Mouse (Mus musculus) intestine, embryonic 14.5 days (tissue): ENCODE measurements at regions not wholly inside any gene's neighbourhood (a gene's known extent, or its start where the extent isn't known, plus 50 kb on each side); places are given as distances from the start of the nearest gene placed in this dataset.

Experiments used
- ATAC-seq: fragments of 200-750 bp; cut with Nextera tagmentation; replicated peaks from 2 replicates; pipeline ENCODE4 v1.8.0; 2017; ENCODE audit warnings: low read depth, moderate number of reproducible peaks, moderate TSS enrichment, moderate library complexity; ENCODE audit not compliant: low FRiP score, low TSS enrichment
- DNase-seq: peaks from one replicate; pipeline ENCODE4 v3.0.0-alpha.2; 2018; ENCODE audit warnings: low spot score
- H3K27ac ChIP-seq: fragments of 300-500 bp; sonication (generic); 2 replicates; pipeline ENCODE4 v1.5.1; 2014; ENCODE audit warnings: low read depth, mild to moderate bottlenecking, control low read depth
- H3K27me3 ChIP-seq: fragments of 300-500 bp; sonication (generic); replicated peaks from 2 replicates; pipeline ENCODE4 v1.6.1; 2014; ENCODE audit warnings: low read length, control low read depth; ENCODE audit not compliant: control insufficient read depth, insufficient read depth
- H3K36me3 ChIP-seq: fragments of 300-500 bp; sonication (generic); 2 replicates; pipeline ENCODE4 v1.6.1; 2014; ENCODE audit warnings: low read length, control low read depth; ENCODE audit not compliant: control insufficient read depth, insufficient read depth
- H3K4me1 ChIP-seq: fragments of 300-500 bp; sonication (generic); replicated peaks from 2 replicates; pipeline ENCODE4 v1.6.1; 2014; ENCODE audit warnings: low read length, control low read depth, mixed read lengths; ENCODE audit not compliant: control insufficient read depth, insufficient read depth
- H3K4me2 ChIP-seq: fragments of 300-500 bp; sonication (generic); 2 replicates; pipeline ENCODE4 v1.6.1; 2014; ENCODE audit warnings: low read length
- H3K4me3 ChIP-seq: fragments of 300-500 bp; sonication (generic); 2 replicates; pipeline ENCODE4 v1.5.1; 2014; ENCODE audit warnings: low read depth, low read length, control low read depth, mixed read lengths
- H3K9ac ChIP-seq: fragments of 300-500 bp; sonication (generic); 2 replicates; pipeline ENCODE4 v1.6.1; 2014; ENCODE audit warnings: mild to moderate bottlenecking, low read length
- H3K9me3 ChIP-seq: fragments of 300-500 bp; sonication (generic); 2 replicates; pipeline ENCODE4 v1.6.1; 2016; ENCODE audit warnings: low read length, control low read depth; ENCODE audit not compliant: control insufficient read depth
- WGBS: fragments of 180-500 bp; shearing (Covaris S2); extraction: QIAGEN DNeasy Blood & Tissue Kit; methylation state at CpG from one replicate; pipeline ENCODE4 v1.1.7; 2014; 5-methylcytosine and 5-hydroxymethylcytosine counted together

DNA sequence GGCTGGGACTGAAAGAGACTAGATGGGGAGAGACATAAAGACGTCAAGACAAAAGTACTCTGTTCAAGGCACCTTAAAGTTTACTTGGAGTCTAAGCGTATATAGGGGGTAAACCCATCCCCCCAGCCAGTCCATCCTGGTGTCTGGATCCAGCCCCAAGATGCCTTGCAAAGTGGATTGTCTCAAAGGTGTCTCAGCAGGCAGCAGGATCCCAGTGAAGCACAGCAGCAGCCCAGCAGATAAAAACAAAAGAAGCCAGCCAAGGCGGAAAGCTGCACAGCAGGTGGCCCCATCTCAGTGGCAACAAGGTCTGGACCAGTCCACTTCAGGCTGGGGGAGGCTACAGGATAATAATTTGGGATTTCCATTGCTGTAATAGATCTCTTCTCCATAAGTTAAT, 72.0 kb upstream of the Col5a2 start:
- no peak overlapping the region for H3K27ac ChIP-seq
- DNase-seq = no peak
- ATAC-seq = no peak
- WGBS = 52% methylated on average over 3 of the region's 3 CpGs
- H3K36me3 ChIP-seq = no peaks in the 10 kb centered on the region
- no peaks in the 10 kb centered on the region for H3K27me3 ChIP-seq
- no peak overlapping the region for H3K4me3 ChIP-seq
- no peak overlapping the region for H3K4me2 ChIP-seq
- H3K9me3 ChIP-seq = no peaks in the 10 kb centered on the region
- no peaks in the 10 kb centered on the region for H3K4me1 ChIP-seq
- no peak overlapping the region for H3K9ac ChIP-seq

DNA sequence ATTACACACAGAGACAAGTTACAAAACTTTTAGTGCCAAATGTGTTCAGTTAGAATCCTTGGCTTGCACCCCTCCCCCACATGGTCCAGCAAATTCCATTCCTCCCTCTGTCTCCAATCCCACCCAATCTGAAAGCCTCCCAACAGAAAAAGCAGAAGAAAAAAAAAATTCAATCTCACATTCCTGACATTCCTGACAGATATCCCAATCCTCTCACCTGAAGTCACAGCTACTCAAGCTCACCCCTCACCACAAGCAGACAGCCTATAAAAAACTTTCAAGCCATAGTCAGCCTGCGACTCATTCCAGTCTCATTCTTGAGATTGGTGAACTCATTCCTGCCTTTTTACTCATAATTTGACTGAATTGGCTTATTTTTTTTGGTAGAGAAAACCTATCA, 77.4 kb upstream of the Col5a2 start:
- Histone ChIP-seq H3K9ac (no peak overlapping the region), H3K4me3 (no peak overlapping the region), H3K9me3 (no peaks in the 10 kb centered on the region), H3K36me3 (no peaks in the 10 kb centered on the region), H3K27me3 (no peaks in the 10 kb centered on the region), H3K4me2 (no peak overlapping the region), H3K27ac (no peak overlapping the region), H3K4me1 (no peaks in the 10 kb centered on the region)
- DNase-seq = no peak
- no peak for ATAC-seq
- 76% methylated on average over 1 of the region's 1 CpGs for WGBS

DNA sequence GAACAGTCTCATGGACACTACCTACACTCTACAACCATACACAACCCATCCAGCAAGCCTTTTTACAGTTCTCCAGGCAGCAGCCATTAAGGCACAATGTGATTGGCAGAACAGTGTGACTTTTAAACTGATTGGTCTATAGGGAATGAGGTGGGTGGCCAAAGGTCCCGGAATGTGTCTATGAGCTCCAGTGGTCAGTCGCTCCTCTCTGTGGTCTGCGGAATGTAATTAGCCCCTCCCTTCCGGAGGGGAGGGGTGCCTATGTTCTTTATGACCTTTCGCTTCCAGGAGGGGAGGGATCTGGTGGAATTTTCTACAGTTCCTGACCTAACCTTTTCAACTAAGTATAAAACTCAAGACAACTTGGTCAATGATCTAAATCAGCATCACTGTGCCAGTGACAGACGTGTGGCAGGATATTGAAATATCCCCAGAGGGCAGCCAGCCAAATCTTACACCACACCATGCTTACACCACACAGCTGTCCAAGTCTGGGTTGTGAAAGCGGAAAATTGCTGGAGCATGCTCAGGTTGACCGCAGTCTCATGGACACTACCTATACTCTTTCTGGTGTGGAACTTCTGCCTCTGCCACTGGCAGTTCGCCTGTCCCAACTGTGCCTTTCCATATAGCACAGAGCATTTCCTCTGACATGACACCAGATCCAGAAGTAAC, 84.4 kb upstream of the Col5a2 start:
- H3K4me1 ChIP-seq = no peaks in the 10 kb centered on the region
- H3K27me3 ChIP-seq = no peaks in the 10 kb centered on the region
- no peak overlapping the region for H3K9ac ChIP-seq
- no peak for DNase-seq
- no peaks in the 10 kb centered on the region for H3K36me3 ChIP-seq
- no peak for ATAC-seq
- H3K27ac ChIP-seq = no peak overlapping the region
- no peaks in the 10 kb centered on the region for H3K9me3 ChIP-seq
- H3K4me3 ChIP-seq = no peak overlapping the region
- no peak overlapping the region for H3K4me2 ChIP-seq
- 74% methylated on average over 9 of the region's 9 CpGs for WGBS

DNA sequence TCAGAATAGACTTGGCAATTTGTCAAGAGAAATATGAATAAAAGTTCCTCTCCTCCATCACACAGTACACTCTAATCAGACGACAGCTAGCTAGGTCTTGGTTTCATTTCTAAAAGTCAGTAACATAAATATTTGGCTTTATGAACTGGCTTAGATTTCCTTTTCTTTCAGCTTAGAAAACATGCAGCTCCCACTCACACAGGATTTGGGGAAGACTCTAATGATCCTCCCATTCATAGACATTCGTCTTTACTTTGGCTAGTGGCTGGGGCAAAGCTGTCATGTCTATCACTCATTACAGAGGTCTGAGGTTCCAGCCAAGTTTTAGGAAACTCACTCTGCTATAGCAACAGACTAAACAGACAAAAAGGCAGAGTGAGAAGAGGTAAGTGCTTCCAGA, 94.2 kb upstream of the Col5a2 start:
- H3K9ac ChIP-seq = no peak overlapping the region

DNA sequence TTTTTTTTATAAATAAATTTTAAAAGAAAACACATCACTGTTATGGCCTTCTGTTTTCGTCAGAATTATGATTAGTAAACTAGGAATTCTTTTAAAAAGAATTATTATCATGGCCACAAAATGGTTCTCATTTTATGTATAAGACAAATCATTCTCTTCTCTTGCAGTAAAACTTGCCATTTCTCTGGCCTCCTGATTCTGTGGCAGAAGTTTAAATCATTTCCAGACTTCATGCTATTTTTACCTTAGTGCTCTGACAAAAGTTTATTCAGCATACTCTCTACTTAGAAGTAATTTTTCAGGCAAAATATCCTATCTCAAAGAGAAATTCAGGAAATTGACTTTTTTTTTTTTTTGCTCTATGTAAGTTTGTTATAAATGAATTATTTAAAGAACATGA, 96.3 kb upstream of the Col5a2 start:
- no peaks in the 10 kb centered on the region for H3K4me1 ChIP-seq
- no peak for ATAC-seq
- no peak overlapping the region for H3K9ac ChIP-seq
- WGBS = 42% methylated on average over 1 of the region's 1 CpGs
- no peaks in the 10 kb centered on the region for H3K9me3 ChIP-seq
- H3K27ac ChIP-seq = no peak overlapping the region
- DNase-seq = no peak
- no peaks in the 10 kb centered on the region for H3K27me3 ChIP-seq
- H3K4me2 ChIP-seq = no peak overlapping the region
- H3K4me3 ChIP-seq = no peak overlapping the region
- H3K36me3 ChIP-seq = no peaks in the 10 kb centered on the region

More for the DNA sequence above, 94.2 kb upstream of the Col5a2 start:
- Histone ChIP-seq H3K4me2 (no peak overlapping the region), H3K4me3 (no peak overlapping the region), H3K27ac (no peak overlapping the region), H3K36me3 (no peaks in the 10 kb centered on the region), H3K27me3 (no peaks in the 10 kb centered on the region), H3K9me3 (no peaks in the 10 kb centered on the region), H3K4me1 (no peaks in the 10 kb centered on the region)
- no peak for DNase-seq
- ATAC-seq = no peak
- WGBS = 20% methylated on average over 2 of the region's 2 CpGs

DNA sequence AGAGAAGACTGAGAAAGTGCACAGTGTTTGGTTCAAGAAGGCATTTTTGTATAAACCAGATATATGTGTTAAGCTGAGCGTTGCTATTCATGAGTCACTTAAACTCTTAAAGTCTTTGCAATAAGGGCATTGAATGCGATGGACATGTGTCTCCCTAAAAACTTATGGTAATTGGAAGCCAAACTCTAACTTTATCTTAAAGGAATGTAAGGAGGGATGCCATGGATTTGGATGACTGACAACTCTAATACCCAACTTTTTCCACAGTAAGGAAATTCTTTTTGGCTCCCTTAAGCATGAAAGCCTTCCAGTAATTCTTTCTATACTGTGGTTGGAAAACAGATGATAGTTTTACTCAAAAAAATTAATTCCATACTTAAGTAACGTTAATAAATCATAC, 96.9 kb upstream of the Col5a2 start:
- Histone ChIP-seq H3K9ac (no peak overlapping the region), H3K27me3 (no peaks in the 10 kb centered on the region), H3K9me3 (no peaks in the 10 kb centered on the region), H3K27ac (no peak overlapping the region), H3K4me3 (no peak overlapping the region), H3K4me1 (no peaks in the 10 kb centered on the region), H3K4me2 (no peak overlapping the region), H3K36me3 (no peaks in the 10 kb centered on the region)
- 69% methylated on average over 3 of the region's 3 CpGs for WGBS
- ATAC-seq (no peak), DNase-seq (no peak)

DNA sequence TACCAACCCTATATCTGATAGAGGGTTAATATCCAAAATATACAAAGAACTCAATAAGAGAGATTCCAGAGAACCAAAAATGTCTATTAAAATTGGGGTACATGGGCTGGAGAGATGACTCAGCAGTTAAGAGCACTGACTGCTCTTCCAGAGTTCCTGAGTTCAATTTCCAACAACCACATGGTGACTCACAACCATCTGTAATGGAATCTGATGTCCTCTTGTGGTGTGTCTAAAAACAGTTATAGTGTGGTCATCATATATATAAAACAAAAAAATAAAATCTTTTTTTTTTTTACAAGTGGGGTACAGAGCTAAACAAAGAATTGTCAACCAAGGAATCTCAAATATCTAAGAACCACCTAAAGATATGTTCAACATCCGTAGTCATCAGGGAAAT, 102.5 kb upstream of the Col5a2 start:
- Histone ChIP-seq H3K36me3 (no peaks in the 10 kb centered on the region), H3K27me3 (no peaks in the 10 kb centered on the region), H3K27ac (no peak overlapping the region), H3K9me3 (no peaks in the 10 kb centered on the region), H3K4me1 (no peaks in the 10 kb centered on the region), H3K9ac (no peak overlapping the region), H3K4me2 (no peak overlapping the region), H3K4me3 (no peak overlapping the region)
- WGBS = 77% methylated on average over 1 of the region's 1 CpGs
- no peak for DNase-seq
- no peak for ATAC-seq

DNA sequence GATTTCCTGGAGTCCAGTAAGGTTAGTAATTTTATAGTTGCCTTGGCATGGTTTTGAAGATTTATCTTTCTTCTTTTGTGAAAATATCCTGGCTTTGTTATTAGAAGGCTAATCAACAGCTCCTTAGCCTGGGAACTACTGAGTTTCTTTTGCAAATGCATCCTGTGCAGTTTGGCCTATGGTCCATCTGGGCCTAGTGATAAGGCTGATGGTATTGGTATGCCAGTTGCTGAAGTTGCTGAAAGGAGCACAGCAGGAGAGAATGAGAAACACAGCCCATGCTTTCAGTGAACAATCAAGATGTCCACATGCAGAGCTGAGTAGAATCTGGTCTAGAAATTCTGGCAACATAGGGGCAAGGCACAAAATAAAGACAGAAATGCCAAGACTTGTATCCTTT, 105.2 kb upstream of the Col5a2 start:
- H3K4me3 ChIP-seq = no peak overlapping the region
- DNase-seq = no peak
- no peaks in the 10 kb centered on the region for H3K36me3 ChIP-seq
- H3K4me2 ChIP-seq = no peak overlapping the region
- no peak for ATAC-seq
- no peaks in the 10 kb centered on the region for H3K27me3 ChIP-seq
- H3K9ac ChIP-seq = no peak overlapping the region
- no peaks in the 10 kb centered on the region for H3K4me1 ChIP-seq
- no peaks in the 10 kb centered on the region for H3K9me3 ChIP-seq
- H3K27ac ChIP-seq = no peak overlapping the region

DNA sequence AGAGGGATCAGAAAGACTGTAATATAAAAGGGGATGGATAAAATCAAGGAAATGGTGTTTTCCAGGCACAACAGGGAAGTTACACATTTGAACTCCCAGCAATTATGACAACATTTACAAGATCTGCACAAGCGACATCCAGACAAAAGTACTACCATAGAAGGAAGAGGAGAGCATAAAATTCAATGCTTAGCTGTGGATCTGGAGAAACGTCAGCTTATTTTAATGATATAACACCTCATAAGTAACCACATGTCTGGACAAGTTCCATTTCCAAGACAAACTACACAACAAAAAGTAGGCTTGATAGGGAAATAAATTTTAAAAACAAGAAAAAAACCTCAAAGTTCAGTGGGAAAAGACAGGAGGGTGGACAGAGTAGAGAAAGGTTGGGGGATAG, 115.9 kb upstream of the Col5a2 start:
- Histone ChIP-seq H3K9me3 (no peaks in the 10 kb centered on the region), H3K4me2 (no peak overlapping the region), H3K27me3 (no peaks in the 10 kb centered on the region), H3K9ac (no peak overlapping the region), H3K4me3 (no peak overlapping the region), H3K4me1 (no peaks in the 10 kb centered on the region), H3K36me3 (no peaks in the 10 kb centered on the region), H3K27ac (no peak overlapping the region)
- ATAC-seq (no peak), DNase-seq (no peak)
- 72% methylated on average over 2 of the region's 2 CpGs for WGBS
